Mouse (Mus musculus) spleen, adult 2 months (tissue): Measurements from ENCODE around the gene Fndc1. TPM values are rescaled to one million over a fixed set of nuclear protein-coding genes. Genes with fewer than 3 reads are reported as not detected.

Experiments
- DNase-seq, 2 experiments: peaks; one replicate each; pipeline versions ENCODE4 v3.0.0 to v3.0.0-alpha.2; 2012 to 2021; ENCODE audit warnings: low spot score in 2 of 2, low read depth in 1 of 2
- H3K27ac ChIP-seq: fragments of 200-500 bp; 2 replicates; pipeline ENCODE4 v1.5.1; 2012; ENCODE audit warnings: low read length, inconsistent platforms; ENCODE audit not compliant: insufficient read depth
- H3K27me3 ChIP-seq: fragments of 200-500 bp; 2 replicates; pipeline ENCODE4 v1.6.1; 2012; ENCODE audit warnings: mild to moderate bottlenecking, moderate library complexity, low read length, inconsistent platforms; ENCODE audit not compliant: control insufficient read depth, insufficient read depth
- H3K36me3 ChIP-seq: fragments of 200-500 bp; 2 replicates; pipeline ENCODE4 v1.6.1; 2012; ENCODE audit warnings: mild to moderate bottlenecking, low read length, inconsistent platforms; ENCODE audit not compliant: control insufficient read depth, insufficient read depth
- H3K4me1 ChIP-seq: fragments of 200-500 bp; 2 replicates; pipeline ENCODE4 v1.6.1; 2011; ENCODE audit warnings: inconsistent platforms; ENCODE audit not compliant: control insufficient read depth, insufficient read depth, insufficient read length
- H3K4me3 ChIP-seq: fragments of 200-500 bp; 2 replicates; pipeline ENCODE4 v1.5.1; 2011; ENCODE audit warnings: mild to moderate bottlenecking, inconsistent platforms; ENCODE audit not compliant: insufficient read depth, insufficient read length; ENCODE audit errors: extremely low read depth
- CTCF ChIP-seq: fragments of 200-500 bp; IDR thresholded peaks from 2 replicates; pipeline ENCODE4 v1.5.1; 2011; ENCODE audit warnings: mild to moderate bottlenecking, inconsistent platforms; ENCODE audit not compliant: insufficient read depth, insufficient read length, insufficient replicate concordance; ENCODE audit errors: extremely low read depth
- POLR2A ChIP-seq: fragments of 200-500 bp; IDR thresholded peaks from 2 replicates; pipeline ENCODE4 v1.6.1; 2011; ENCODE audit warnings: low read depth, low read length, inconsistent platforms
- WGBS: fragments of 180-500 bp; shearing (Covaris S2); methylation state at CpG from one replicate; pipeline ENCODE4 v1.1.7; 2018; 5-methylcytosine and 5-hydroxymethylcytosine counted together
- polyA plus RNA-seq: library from polyadenylated mRNA; depleted of rRNA; stranded (reverse); fragments of >200 nt; gene quantifications from 2 replicates; pipeline ENCODE4 v1.2.3, GENCODE M21; 2012

The Fndc1 gene
- polyA plus RNA-seq, 1 experiment, result 2.1 TPM

DNA sequence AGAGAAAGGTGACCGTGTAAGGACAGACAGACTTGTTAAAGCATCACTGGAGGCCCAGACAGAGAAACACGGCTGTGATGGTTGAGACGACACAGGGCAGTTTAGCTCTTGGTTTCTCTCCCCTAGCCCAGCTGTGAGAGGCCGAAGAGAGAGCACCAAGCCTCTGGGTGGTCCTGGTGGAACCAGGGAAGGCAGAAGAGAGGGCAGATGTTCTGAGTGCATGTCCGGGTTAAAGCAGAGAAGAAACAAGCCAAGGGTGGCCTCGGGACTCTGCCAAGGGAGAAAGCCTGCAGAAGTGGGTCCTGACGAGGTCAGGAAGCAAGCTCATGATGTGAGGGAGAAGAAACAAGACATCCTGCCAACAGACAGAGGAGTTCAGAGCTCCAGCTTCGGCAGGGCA lies 31.5 kb downstream of the Fndc1 start:
- no peak for DNase-seq
- H3K27me3 ChIP-seq, result no peaks in the 10 kb centered on the region
- H3K4me3 ChIP-seq, result no peak overlapping the region
- 70% methylated on average over 8 of the region's 8 CpGs for WGBS
- H3K27ac ChIP-seq, result no peak overlapping the region
- no peaks in the 10 kb centered on the region for H3K36me3 ChIP-seq
- H3K4me1 ChIP-seq, result no peaks in the 10 kb centered on the region
- no peak for TF ChIP-seq POLR2A
- TF ChIP-seq CTCF, result no peak

DNA sequence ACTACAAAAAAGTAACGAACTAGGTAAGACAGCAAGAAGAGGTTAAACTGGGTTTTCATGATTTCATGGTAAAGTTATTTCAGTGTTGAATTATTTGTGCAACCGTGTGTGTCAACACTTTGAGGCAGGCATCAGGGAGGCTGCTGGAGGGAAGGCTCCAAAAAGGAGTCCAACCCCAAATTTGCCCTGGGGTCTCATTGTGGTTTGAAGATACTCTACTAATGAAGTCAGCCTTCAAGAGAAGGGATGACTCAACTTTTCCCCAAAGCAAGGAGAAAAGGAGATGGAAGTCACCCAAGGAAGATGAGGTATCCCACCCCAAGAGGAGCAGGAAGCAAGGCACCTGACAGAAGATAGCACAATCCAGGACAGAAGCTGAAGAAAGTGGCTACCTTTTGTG lies 31.9 kb downstream of the Fndc1 start:
- Histone ChIP-seq H3K27me3 (no peaks in the 10 kb centered on the region), H3K27ac (no peak overlapping the region), H3K4me3 (no peak overlapping the region), H3K36me3 (no peaks in the 10 kb centered on the region), H3K4me1 (no peaks in the 10 kb centered on the region)
- no peak for TF ChIP-seq POLR2A
- 88% methylated on average over 2 of the region's 2 CpGs for WGBS
- DNase-seq, result no peak

DNA sequence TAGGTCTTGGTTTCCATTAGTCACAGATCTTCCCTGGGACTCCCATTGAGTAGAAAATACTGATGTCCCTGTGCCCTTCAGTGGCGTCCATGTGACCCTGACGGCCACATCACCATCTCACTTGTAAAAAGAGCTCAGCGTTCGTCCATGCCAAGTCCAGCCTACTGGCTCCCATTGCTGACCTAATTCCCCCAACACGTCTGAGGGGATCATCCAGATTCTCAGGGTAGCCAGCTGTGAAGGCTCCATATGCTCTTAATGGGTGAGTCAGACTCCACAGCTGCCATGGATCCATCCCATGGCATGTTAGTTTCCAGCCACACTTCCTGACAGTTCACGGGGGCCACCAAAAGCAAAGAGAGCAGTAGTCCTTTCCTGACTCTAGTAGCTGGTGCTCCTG lies 33.0 kb downstream of the Fndc1 start:
- H3K36me3 ChIP-seq, result no peaks in the 10 kb centered on the region
- no peak for TF ChIP-seq CTCF
- TF ChIP-seq POLR2A, result no peak
- WGBS, result 84% methylated on average over 6 of the region's 6 CpGs

DNA sequence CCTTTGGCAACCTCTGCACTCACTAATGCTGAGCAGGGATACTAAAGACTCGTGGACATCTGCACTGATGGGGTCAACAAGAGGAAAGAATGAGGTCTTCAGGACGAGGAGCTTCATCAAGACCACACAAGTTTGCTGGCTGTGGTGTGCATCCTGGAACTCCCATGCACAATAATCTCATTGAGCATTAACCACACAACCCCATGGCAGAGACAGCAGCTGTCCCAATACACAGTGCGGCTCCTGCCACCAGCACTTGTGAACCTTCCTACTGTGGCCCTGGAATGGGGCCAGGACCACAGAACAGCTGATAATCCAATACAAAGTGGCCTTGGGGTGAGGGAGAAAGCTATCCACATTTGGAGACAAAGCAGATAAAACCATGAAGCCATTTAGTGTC lies 36.6 kb downstream of the Fndc1 start:
- H3K36me3 ChIP-seq, result no peaks in the 10 kb centered on the region
- H3K4me3 ChIP-seq, result no peak overlapping the region
- 70% methylated on average over 3 of the region's 3 CpGs for WGBS
- no peak for DNase-seq
- TF ChIP-seq CTCF (no peak), POLR2A (no peak)
- H3K4me1 ChIP-seq, result no peaks in the 10 kb centered on the region
- no peak overlapping the region for H3K27ac ChIP-seq
- H3K27me3 ChIP-seq, result no peaks in the 10 kb centered on the region

More for the DNA sequence above, 33.0 kb downstream of the Fndc1 start:
- no peaks in the 10 kb centered on the region for H3K4me1 ChIP-seq
- H3K27me3 ChIP-seq, result no peaks in the 10 kb centered on the region
- no peak overlapping the region for H3K4me3 ChIP-seq
- no peak overlapping the region for H3K27ac ChIP-seq
- DNase-seq, result no peak

DNA sequence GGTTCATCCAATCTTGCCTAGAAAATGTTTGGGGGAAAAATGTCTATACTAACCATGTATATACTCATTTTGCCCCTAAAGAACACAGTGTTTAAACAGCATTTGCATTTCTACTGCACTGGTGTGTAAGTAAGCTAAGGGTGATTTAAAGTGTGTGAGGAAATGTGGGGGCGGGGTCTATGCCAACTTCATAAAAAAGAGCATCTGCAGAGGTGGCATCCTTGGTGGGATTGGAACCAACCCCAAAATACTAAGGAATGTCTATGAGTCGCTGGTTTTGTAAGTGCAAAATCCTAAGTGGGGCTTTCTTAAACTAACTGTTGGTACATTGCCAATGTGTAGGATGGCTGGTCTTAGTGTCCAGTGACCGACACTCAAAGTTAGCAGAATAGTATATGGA lies 53.0 kb downstream of the Fndc1 start:
- Histone ChIP-seq H3K27me3 (no peaks in the 10 kb centered on the region), H3K4me3 (no peak overlapping the region), H3K4me1 (no peaks in the 10 kb centered on the region), H3K27ac (no peak overlapping the region), H3K36me3 (no peaks in the 10 kb centered on the region)
- WGBS, result 90% methylated on average over 3 of the region's 3 CpGs
- TF ChIP-seq POLR2A (no peak), CTCF (no peak)
- no peak for DNase-seq

DNA sequence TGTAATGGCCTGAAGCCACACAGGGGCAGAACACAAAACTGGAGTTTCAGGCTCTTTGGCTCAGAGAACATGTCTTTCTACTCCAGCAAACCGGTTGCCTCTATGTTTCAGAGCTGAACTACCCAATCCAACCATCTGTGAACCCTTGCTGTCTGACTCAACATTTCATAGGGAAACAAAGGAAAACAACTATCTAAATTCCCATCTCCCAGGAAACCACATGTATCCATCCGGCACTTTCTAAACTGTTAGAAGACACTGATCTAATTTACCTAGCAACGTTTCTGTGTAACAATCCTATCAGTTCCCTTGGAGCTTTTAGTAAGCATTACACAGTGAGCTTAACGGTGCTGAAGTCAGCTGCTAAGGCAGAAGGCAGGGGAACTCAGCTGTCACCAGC lies 67.3 kb downstream of the Fndc1 start:
- Histone ChIP-seq H3K27ac (no peak overlapping the region), H3K27me3 (no peaks in the 10 kb centered on the region), H3K4me3 (no peak overlapping the region), H3K4me1 (no peaks in the 10 kb centered on the region), H3K36me3 (no peaks in the 10 kb centered on the region)
- 83% methylated on average over 4 of the region's 4 CpGs for WGBS
- TF ChIP-seq POLR2A (no peak), CTCF (no peak)
- DNase-seq, result no peak

DNA sequence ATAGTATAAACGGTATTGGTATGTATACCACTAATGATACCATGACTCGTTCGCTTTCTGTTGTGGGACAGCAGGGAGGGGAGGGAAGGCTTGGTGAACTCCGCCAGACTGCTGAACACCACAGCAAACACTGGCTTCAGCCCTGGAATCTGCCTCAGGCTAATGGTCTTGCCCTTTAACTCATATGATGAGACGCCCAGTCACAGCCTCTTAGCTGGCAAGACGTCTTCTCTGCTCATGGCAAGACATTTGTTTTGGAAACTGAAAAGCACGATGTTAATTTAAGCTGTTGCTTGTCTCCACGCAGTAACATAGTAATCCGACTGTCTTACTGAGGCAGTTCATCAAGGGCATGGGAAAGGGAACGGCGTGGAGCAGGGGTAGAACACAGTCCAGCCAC lies 72.1 kb downstream of the Fndc1 start:
- no peaks in the 10 kb centered on the region for H3K27me3 ChIP-seq
- TF ChIP-seq POLR2A, result no peak
- no peak for TF ChIP-seq CTCF
- WGBS, result 87% methylated on average over 11 of the region's 11 CpGs
- H3K4me1 ChIP-seq, result no peaks in the 10 kb centered on the region
- DNase-seq, result no peak
- H3K27ac ChIP-seq, result no peak overlapping the region
- H3K36me3 ChIP-seq, result no peaks in the 10 kb centered on the region
- H3K4me3 ChIP-seq, result no peak overlapping the region
